Mouse (Mus musculus): Measurements from ENCODE around the gene Sh2b3. TPM values are rescaled to one million over a fixed set of nuclear protein-coding genes. Genes with fewer than 3 reads are reported as not detected.
A peak's percentile ranks its signal among the peaks of the same experiment; 100 is the strongest.

The Sh2b3 gene
- total and polyA plus RNA-seq, 3 experiments: 22.8 to 38.3 (median 35.4) TPM

- no peak for DNase-seq (ENCODE audit: extremely low read depth)
- H3K79me2 ChIP-seq (replicated peaks; ENCODE audit: control insufficient read depth, extremely low read depth, insufficient read depth, poor library complexity, severe bottlenecking): peaks cover 76% of the 10 kb centered on the region
- H3K4me2 ChIP-seq (ENCODE audit: insufficient read depth, low read depth, poor library complexity, severe bottlenecking): no peak overlapping the region
- no peaks in the 10 kb centered on the region for H3K9me3 ChIP-seq (replicated peaks; ENCODE audit: low read length)
- dilution Hi-C loops (cut with MboI; ENCODE audit: extremely low pct_ligation_motif_present, extremely low pct_unique_long_range_greater_than_20kb, low sequenced_read_pairs) (no loop called here), in situ Hi-C loops (cut with MboI; ENCODE audit: low pct_ligation_motif_present, low pct_unique_long_range_greater_than_20kb, low sequenced_read_pairs) (no loop called here)
- peak overlapping the region; percentile 12; the same call in 1 of the 2 replicates for H3K27ac ChIP-seq (ENCODE audit: insufficient read depth, low read depth)
- H3K27me3 ChIP-seq (replicated peaks): no peaks in the 10 kb centered on the region
- H3K36me3 ChIP-seq (replicated peaks in 1 of 2; ENCODE audit: control insufficient read depth in 1 of 2, insufficient read depth in 1 of 2, low read length in 1 of 2): peaks cover 92 to 100% of the 10 kb centered on the region in 2 experiments
- H3K4me1 ChIP-seq (ENCODE audit: control insufficient read depth in 1 of 2, insufficient read depth in 2 of 2): peaks cover 26 to 72% of the 10 kb centered on the region in 2 experiments
- TF ChIP-seq CHD1 (IDR thresholded peaks at IDR 0.05; ENCODE audit: low read depth, low read length): no peak
- no peak for TF ChIP-seq NELFE (IDR thresholded peaks at IDR 0.05; ENCODE audit: low read depth, low read length)
- no peak for TF ChIP-seq RAD21 (IDR thresholded peaks at IDR 0.05; ENCODE audit: low read depth, low read length)
- TF ChIP-seq CTCF (conservative IDR thresholded peaks at IDR 0.05 in 1 of 2, IDR thresholded peaks at IDR 0.05 in 1 of 2; ENCODE audit: low read depth in 2 of 2, low read length in 2 of 2): no peak
- TF ChIP-seq POLR2AphosphoS2 (IDR thresholded peaks at IDR 0.05; ENCODE audit: low read depth, low read length): no peak
- TF ChIP-seq RCOR1 (conservative IDR thresholded peaks at IDR 0.05; ENCODE audit: low read depth, low read length): no peak
- no peak for TF ChIP-seq JUND (conservative IDR thresholded peaks at IDR 0.05; ENCODE audit: low read depth, low read length)
- TF ChIP-seq POLR2A (IDR thresholded peaks at IDR 0.05; ENCODE audit: low read depth, low read length): no peak
- TF ChIP-seq SMC3 (IDR thresholded peaks at IDR 0.05; ENCODE audit: low read depth, low read length): no peak
- TF ChIP-seq MAX (IDR thresholded peaks at IDR 0.05; ENCODE audit: low read length): no peak
- TF ChIP-seq BHLHE40 (IDR thresholded peaks at IDR 0.05; ENCODE audit: low read depth, low read length): no peak
- no peak for TF ChIP-seq ZNF384 (IDR thresholded peaks at IDR 0.05; ENCODE audit: low read depth, low read length)
- TF ChIP-seq PAX5 (IDR thresholded peaks at IDR 0.05; ENCODE audit: low read length): no peak
- no peak for TF ChIP-seq ZC3H11A (IDR thresholded peaks at IDR 0.05; ENCODE audit: low read depth, low read length)
- TF ChIP-seq SIN3A (IDR thresholded peaks at IDR 0.05; ENCODE audit: low read length): no peak
- no peak for TF ChIP-seq CHD2 (IDR thresholded peaks at IDR 0.05; ENCODE audit: low read length)
- no peak for TF ChIP-seq NRF1 (IDR thresholded peaks at IDR 0.05; ENCODE audit: low read depth, low read length)
- no peak for TF ChIP-seq USF1 (IDR thresholded peaks at IDR 0.05; ENCODE audit: low read depth, low read length)
- H3K9ac ChIP-seq (ENCODE audit: insufficient read depth, low read depth): no peak overlapping the region
- H3K4me3 ChIP-seq (replicated peaks in 1 of 3; ENCODE audit: low read depth in 2 of 3, low read length in 2 of 3, poor library complexity in 1 of 3): no peak overlapping the region
These were observed 13.8 kb downstream of the Sh2b3 start for GRCm38 (mm10) chr5:121823668-121824067.

- TF ChIP-seq SMC3 (IDR thresholded peaks at IDR 0.05; ENCODE audit: low read depth, low read length) (peak; percentile 15; the same call in 1 of the 2 replicates), USF1 (IDR thresholded peaks at IDR 0.05; ENCODE audit: low read depth, low read length) (no peak), RAD21 (IDR thresholded peaks at IDR 0.05; ENCODE audit: low read depth, low read length) (no peak; the same call in 1 of the 2 replicates)
- no peak overlapping the region for H3K4me3 ChIP-seq (replicated peaks in 1 of 3; ENCODE audit: low read depth in 2 of 3, low read length in 2 of 3, poor library complexity in 1 of 3)
These were observed 14.5 kb downstream of the Sh2b3 start for GRCm38 (mm10) chr5:121822786-121823505.

More at GRCm38 (mm10) chr5:121822786-121823505, 14.5 kb downstream of the Sh2b3 start:
- dilution Hi-C loops (cut with MboI; ENCODE audit: extremely low pct_ligation_motif_present, extremely low pct_unique_long_range_greater_than_20kb, low sequenced_read_pairs) (no loop called here), in situ Hi-C loops (cut with MboI; ENCODE audit: low pct_ligation_motif_present, low pct_unique_long_range_greater_than_20kb, low sequenced_read_pairs) (no loop called here)
- peaks cover 92 to 100% of the 10 kb centered on the region in 2 experiments for H3K36me3 ChIP-seq (replicated peaks in 1 of 2; ENCODE audit: control insufficient read depth in 1 of 2, insufficient read depth in 1 of 2, low read length in 1 of 2)
- DNase-seq (ENCODE audit: extremely low read depth): no peak
- no peaks in the 10 kb centered on the region for H3K9me3 ChIP-seq (replicated peaks; ENCODE audit: low read length)
- H3K27me3 ChIP-seq (replicated peaks): no peaks in the 10 kb centered on the region
- no peak overlapping the region for H3K4me2 ChIP-seq (ENCODE audit: insufficient read depth, low read depth, poor library complexity, severe bottlenecking)
- peaks cover 69% of the 10 kb centered on the region for H3K79me2 ChIP-seq (replicated peaks; ENCODE audit: control insufficient read depth, extremely low read depth, insufficient read depth, poor library complexity, severe bottlenecking)
- no peak overlapping the region for H3K9ac ChIP-seq (ENCODE audit: insufficient read depth, low read depth)
- peak overlapping the region; percentile 12; the same call in 1 of the 2 replicates for H3K27ac ChIP-seq (ENCODE audit: insufficient read depth, low read depth)
- H3K4me1 ChIP-seq (ENCODE audit: control insufficient read depth in 1 of 2, insufficient read depth in 2 of 2): peaks cover 26 to 70% of the 10 kb centered on the region in 2 experiments
